ENCODE assay signal across 8 mouse cellular contexts in the genomic region with DNA sequence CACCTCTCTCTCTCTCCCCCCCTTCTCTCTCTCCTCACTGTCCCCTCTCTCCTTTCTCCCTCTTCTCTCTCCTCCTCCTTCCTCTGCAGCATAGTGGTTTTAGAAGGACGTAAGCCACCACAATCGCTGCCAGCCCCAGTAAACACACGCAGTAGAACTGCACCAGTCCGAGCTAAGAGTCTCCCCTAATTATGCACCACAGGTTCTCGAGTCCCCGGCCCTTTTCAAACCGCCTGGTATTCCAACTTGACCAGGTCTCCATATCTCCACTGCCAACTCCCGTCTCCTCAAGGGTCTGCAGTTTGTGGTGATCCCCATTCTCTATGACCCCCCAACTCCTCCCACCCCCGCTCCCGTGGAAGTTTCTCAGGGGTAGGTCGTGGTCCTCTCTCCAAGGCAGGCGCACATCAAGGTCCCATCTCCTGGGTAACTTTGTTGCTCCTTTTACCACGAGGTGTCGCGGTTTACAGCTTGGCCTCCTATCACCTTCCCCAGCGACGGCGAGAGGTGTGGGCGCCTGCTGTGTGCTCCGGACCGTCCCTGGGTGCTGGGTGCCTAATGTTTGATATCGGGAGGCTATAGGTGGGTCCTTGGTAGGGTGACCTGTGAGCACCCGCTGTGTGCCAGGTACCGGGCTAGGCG. TPM values are rescaled to one million over a fixed set of nuclear protein-coding genes. Genes with fewer than 3 reads are reported as not detected.
DNase-seq lines count a peak whose midpoint lies in the region; ATAC-seq and TF ChIP-seq lines count a peak whose summit lies in the region.

No protein-coding gene starts in this region.

- H3K4me2 ChIP-seq in myocyte (ENCODE audit: low read depth): peak overlapping the region; percentile 83

- H3K79me2 ChIP-seq in myocyte (ENCODE audit: control insufficient read depth, insufficient read depth): no peaks in the 10 kb centered on the region

- H3K4me3 ChIP-seq in myocyte: no peak overlapping the region

- H3K36me3 ChIP-seq in myocyte (ENCODE audit: control insufficient read depth, insufficient read depth): no peaks in the 10 kb centered on the region

- TF ChIP-seq POLR2A in myocyte (IDR thresholded peaks at IDR 0.05; ENCODE audit: insufficient read length, low read depth): no peak

- 0 out of 2 replicates have a peak, but pooled peaks have one; percentile 23 for ATAC-seq in common myeloid progenitor, adult 5-6 weeks (replicated peaks; ENCODE audit: low read depth, poor library complexity, severe bottlenecking)

- peaks cover 68% of the 10 kb centered on the region for H3K27me3 ChIP-seq in myocyte (ENCODE audit: control insufficient read depth, insufficient read depth, insufficient read length)

- intact Hi-C loops in heart, postnatal 10 days (cut with DNase I): loop anchor here (5.0 kb wide), 1 partner anchor 76 kb away; the partner anchor contains the start of genes 2410131K14Rik and Rnft2

- DNase-seq in kidney, adult 18-20 months: peak; percentile 36
- DNase-seq in kidney, adult 11 months: no peak
- peak; percentile 40 to 43 for DNase-seq in heart, postnatal 10 days
- DNase-seq in kidney, postnatal 4 days: peak; percentile 38 to 58
- no peak for DNase-seq in urinary bladder, postnatal 14 days (ENCODE audit: low spot score)
- no peak for DNase-seq in adipocyte (ENCODE audit: low spot score)

- no peak overlapping the region for H3ac ChIP-seq in myocyte (ENCODE audit: control insufficient read depth, insufficient read length)

TF ChIP-seq in myocyte, 11 proteins besides CTCF, POLR2A, EP300 and RAD21:
- TF ChIP-seq MYOD1 (IDR thresholded peaks at IDR 0.05; ENCODE audit: control insufficient read depth in 1 of 3, insufficient read length in 2 of 3, low read depth in 2 of 3): no peak
- no peak for TF ChIP-seq MAX (IDR thresholded peaks at IDR 0.05; ENCODE audit: low read depth)
- TF ChIP-seq POLR2AphosphoS2 (IDR thresholded peaks at IDR 0.05; ENCODE audit: insufficient read length, low read depth): no peak
- TF ChIP-seq MYOG (IDR thresholded peaks at IDR 0.05; ENCODE audit: control insufficient read depth in 1 of 3, insufficient read depth in 1 of 3, insufficient read length in 2 of 3, low read depth in 2 of 3): no peak
- TF ChIP-seq TCF3 (IDR thresholded peaks at IDR 0.05; ENCODE audit: insufficient read length, low read depth): no peak
- no peak for TF ChIP-seq USF1 (IDR thresholded peaks at IDR 0.05; ENCODE audit: low read depth)
- no peak for TF ChIP-seq REST (IDR thresholded peaks at IDR 0.05; ENCODE audit: insufficient read depth, insufficient read length)
- TF ChIP-seq TCF12 (IDR thresholded peaks at IDR 0.05; ENCODE audit: insufficient read depth, poor library complexity, severe bottlenecking): no peak
- no peak for TF ChIP-seq E2F4 (IDR thresholded peaks at IDR 0.05; ENCODE audit: insufficient read depth)
- no peak for TF ChIP-seq CEBPB (IDR thresholded peaks at IDR 0.05; ENCODE audit: insufficient read depth, poor library complexity, severe bottlenecking)
- TF ChIP-seq SRF (IDR thresholded peaks at IDR 0.05; ENCODE audit: control insufficient read depth, insufficient read length, low read depth): no peak

RNA-seq across cellular contexts. Expression of gene Hrk, which starts 6.6 kb away (rescaled TPM):
- not detected in 2 replicates for total RNA-seq in common myeloid progenitor, adult 5-6 weeks (2017)
- total RNA-seq in heart, postnatal 10 days (2021): under 1 TPM; 0.30 to 0.38 TPM
- polyA plus RNA-seq in myocyte (2012; fragmentation: generic; extraction: Trizol): 0.02 TPM

RNA-seq across cellular contexts. Expression of gene Fbxw8, which starts 15.7 kb away (rescaled TPM):
- 20.0 and 23.7 TPM in 2 replicates for total RNA-seq in common myeloid progenitor, adult 5-6 weeks (2017)
- total RNA-seq in heart, postnatal 10 days (2021): 10 to 100 TPM; 50.1 to 58.1 TPM
- polyA plus RNA-seq in myocyte (2012; fragmentation: generic; extraction: Trizol): 65.5 TPM

Comparison
In these comparisons a context has a peak if more than half of its experiments do, and no peak if none do; other contexts are left out.
1. DNase-seq: peak in kidney, adult 18-20 months (single experiment), heart, postnatal 10 days (2 of 2) and kidney, postnatal 4 days (2 of 2); none in kidney, adult 11 months (single experiment), urinary bladder, postnatal 14 days (single experiment) and adipocyte (single experiment).